Mouse (Mus musculus): ENCODE measurements around the gene Lrrc43.

Gene Lrrc43

GRCm38 (mm10) chr5:123507936-123508723 lies 19.0 kb downstream of the Lrrc43 start:
- ChIA-PET CTCF (interaction anchor here in 3 of 4 experiments (0.6 to 1.7 kb wide), 20 partner anchors 8 to 1269 kb away, joined by 3 to 11 read pairs (median 3); partner anchors contain the start of genes Diablo (in 1 of the 3), Il31 (in 1 of the 3), Lrrc43 (in 1 of the 3) and Mlxip (in 1 of the 3)), POLR2A (interaction anchor here (0.5 to 7.3 kb wide), 33 partner anchors 8 to 376 kb away, joined by 3 to 72 read pairs (median 4); partner anchors contain the start of genes Diablo (in 3 of the 4), Gm49027 (in 2 of the 4), Mlxip (in 2 of the 4) and Vps33a (in 2 of the 4))

- ChIA-PET CTCF (interaction anchor here in 2 of 4 experiments (0.9 to 1.7 kb wide), 7 partner anchors 15 to 1269 kb away, joined by 3 to 11 read pairs (median 3); partner anchors contain the start of gene Diablo (in 1 of the 2)), POLR2A (interaction anchor here in 3 of 4 experiments (0.5 to 7.3 kb wide), 18 partner anchors 9 to 436 kb away, joined by 3 to 72 read pairs (median 5); partner anchors contain the start of genes Diablo (in 2 of the 3), Gm49027 (in 2 of the 3), Vps33a (in 2 of the 3) and Mlxip (in 1 of the 3))
Measured at GRCm38 (mm10) chr5:123508921-123509320, 19.8 kb downstream of the Lrrc43 start.

GRCm38 (mm10) chr5:123510160-123510559 lies 21.1 kb downstream of the Lrrc43 start, which contains the start of gene B3gnt4:
Gene B3gnt4, plus strand, starts transcription at chr5:123510460.
- CTCF ChIA-PET = interaction anchor here in 1 of 4 experiments (1.0 kb wide), 1 partner anchor 10 kb away, joined by 3 read pairs; no protein-coding TSS in a partner anchor
- POLR2A ChIA-PET = interaction anchor here in 2 of 4 experiments (1.0 to 7.3 kb wide), 6 partner anchors 11 to 100 kb away, joined by 3 to 72 read pairs (median 4); partner anchors contain the start of genes Diablo (in 2 of the 2) and Gm49027 (in 1 of the 2)

- ChIA-PET CTCF (interaction anchor here (0.9 to 1.7 kb wide), 9 partner anchors 10 to 361 kb away, joined by 3 to 10 read pairs (median 4); partner anchors contain the start of genes Wdr66 (in 2 of the 4), Diablo (in 1 of the 4) and Gm49027 (in 1 of the 4)), POLR2A (interaction anchor here (0.8 to 7.3 kb wide), 13 partner anchors 9 to 166 kb away, joined by 3 to 72 read pairs (median 5); partner anchors contain the start of genes Diablo (in 4 of the 4) and Gm49027 (in 2 of the 4))
Measured at GRCm38 (mm10) chr5:123511426-123511825, 22.3 kb downstream of the Lrrc43 start.

- ChIA-PET CTCF (interaction anchor here (0.5 to 1.7 kb wide), 11 partner anchors 13 to 362 kb away, joined by 3 to 6 read pairs (median 3); partner anchors contain the start of genes Wdr66 (in 2 of the 4), Diablo (in 1 of the 4) and Gm49027 (in 1 of the 4)), POLR2A (interaction anchor here (0.5 to 7.3 kb wide), 20 partner anchors 9 to 567 kb away, joined by 3 to 72 read pairs (median 4); partner anchors contain the start of genes Diablo (in 4 of the 4) and Gm49027 (in 2 of the 4))
Measured at GRCm38 (mm10) chr5:123512102-123512501, 23.0 kb downstream of the Lrrc43 start.

GRCm38 (mm10) chr5:123514871-123515270 lies 25.8 kb downstream of the Lrrc43 start:
- CTCF ChIA-PET = interaction anchor here in 2 of 4 experiments (0.7 to 1.3 kb wide), 3 partner anchors 105 to 1065 kb away, joined by 3 to 6 read pairs (median 6); no protein-coding TSS in a partner anchor
- POLR2A ChIA-PET = interaction anchor here in 3 of 4 experiments (1.4 to 1.7 kb wide), 3 partner anchors 9 kb away, joined by 3 to 5 read pairs (median 4); partner anchors contain the start of gene Diablo (in 3 of the 3)

GRCm38 (mm10) chr5:123520666-123521065 lies 31.6 kb downstream of the Lrrc43 start:
- ChIA-PET CTCF (interaction anchor here in 1 of 4 experiments (0.6 kb wide), 1 partner anchor 1490 kb away, joined by 3 read pairs; no protein-coding TSS in a partner anchor), POLR2A (interaction anchor here in 3 of 4 experiments (0.5 to 8.4 kb wide), 8 partner anchors 9 to 354 kb away, joined by 3 to 72 read pairs (median 5); partner anchors contain the start of genes B3gnt4 (in 1 of the 3) and Mlxip (in 1 of the 3))

GRCm38 (mm10) chr5:123521621-123522020 lies 32.5 kb downstream of the Lrrc43 start:
- POLR2A ChIA-PET = interaction anchor here (0.6 to 8.4 kb wide), 9 partner anchors 9 to 1158 kb away, joined by 3 to 72 read pairs (median 3); partner anchors contain the start of gene B3gnt4 (in 1 of the 4)
- CTCF ChIA-PET = interaction anchor here in 2 of 4 experiments (0.6 kb wide), 2 partner anchors 106 to 1081 kb away, joined by 3 to 4 read pairs; no protein-coding TSS in a partner anchor

- POLR2A ChIA-PET = interaction anchor here in 3 of 4 experiments (0.6 to 8.4 kb wide), 5 partner anchors 10 to 211 kb away, joined by 3 to 72 read pairs (median 8); partner anchors contain the start of gene B3gnt4 (in 1 of the 3)
- CTCF ChIA-PET = no interaction called here
Measured at GRCm38 (mm10) chr5:123522166-123522565, 33.1 kb downstream of the Lrrc43 start.

GRCm38 (mm10) chr5:123523692-123524392 lies 34.7 kb downstream of the Lrrc43 start, which contains the start of gene Diablo:
Gene Diablo, minus strand, starts transcription at chr5:123524176.
- ChIA-PET CTCF (interaction anchor here in 3 of 4 experiments (0.5 to 1.8 kb wide), 9 partner anchors 12 to 1420 kb away, joined by 3 to 5 read pairs (median 3); no protein-coding TSS in a partner anchor), POLR2A (interaction anchor here (0.5 to 8.4 kb wide), 31 partner anchors 8 to 833 kb away, joined by 3 to 72 read pairs (median 3); partner anchors contain the start of genes B3gnt4 (in 2 of the 4), Vps33a (in 2 of the 4), Clip1 (in 1 of the 4) and Kntc1 (in 1 of the 4))

GRCm38 (mm10) chr5:123524393-123524750 lies 35.3 kb downstream of the Lrrc43 start:
- ChIA-PET POLR2A (interaction anchor here (0.5 to 8.4 kb wide), 32 partner anchors 8 to 832 kb away, joined by 3 to 72 read pairs (median 4); partner anchors contain the start of genes B3gnt4 (in 2 of the 4), Vps33a (in 2 of the 4), Clip1 (in 1 of the 4) and Kntc1 (in 1 of the 4)), CTCF (interaction anchor here in 3 of 4 experiments (0.6 to 1.8 kb wide), 7 partner anchors 13 to 170 kb away, joined by 3 to 5 read pairs (median 3); no protein-coding TSS in a partner anchor)

- ChIA-PET CTCF (interaction anchor here in 2 of 4 experiments (0.5 to 1.8 kb wide), 4 partner anchors 10 to 111 kb away, joined by 3 to 5 read pairs (median 3); no protein-coding TSS in a partner anchor), POLR2A (interaction anchor here (0.5 to 8.4 kb wide), 13 partner anchors 8 to 885 kb away, joined by 3 to 72 read pairs (median 3); partner anchors contain the start of gene B3gnt4 (in 1 of the 4))
Measured at GRCm38 (mm10) chr5:123525281-123525680, 36.2 kb downstream of the Lrrc43 start, which contains the start of gene Gm49027. Gene Gm49027, minus strand, starts transcription at chr5:123525488.

GRCm38 (mm10) chr5:123525916-123526495 lies 36.9 kb downstream of the Lrrc43 start:
- ChIA-PET POLR2A (interaction anchor here in 1 of 4 experiments (0.9 to 8.4 kb wide), 3 partner anchors 9 to 194 kb away, joined by 3 to 72 read pairs (median 3); partner anchors contain the start of gene B3gnt4), CTCF (no interaction called here)

- ChIA-PET POLR2A (interaction anchor here in 2 of 4 experiments (0.6 to 2.0 kb wide), 4 partner anchors 15 to 152 kb away, joined by 3 to 4 read pairs (median 3); no protein-coding TSS in a partner anchor), CTCF (interaction anchor here in 1 of 4 experiments (0.6 kb wide), 1 partner anchor 99 kb away, joined by 3 read pairs; no protein-coding TSS in a partner anchor)
Measured at GRCm38 (mm10) chr5:123528641-123529040, 39.5 kb downstream of the Lrrc43 start.

- POLR2A ChIA-PET = interaction anchor here in 2 of 4 experiments (1.0 to 3.1 kb wide), 3 partner anchors 17 to 44 kb away, joined by 3 to 14 read pairs (median 4); no protein-coding TSS in a partner anchor
Measured at GRCm38 (mm10) chr5:123530056-123530455, 41.0 kb downstream of the Lrrc43 start.

GRCm38 (mm10) chr5:123533801-123534200 lies 44.7 kb downstream of the Lrrc43 start:
- ChIA-PET POLR2A (interaction anchor here in 1 of 4 experiments (1.8 kb wide), 1 partner anchor 9 kb away, joined by 4 read pairs; the partner anchor contains the start of gene Diablo), CTCF (no interaction called here)

More at GRCm38 (mm10) chr5:123530056-123530455, 41.0 kb downstream of the Lrrc43 start:
- CTCF ChIA-PET = interaction anchor here in 1 of 4 experiments (0.7 kb wide), 1 partner anchor 29 kb away, joined by 3 read pairs; no protein-coding TSS in a partner anchor
